Mouse (Mus musculus): ENCODE measurements around the gene Ywhag.

- TF ChIP-seq CTCF (IDR thresholded peaks at IDR 0.05; ENCODE audit: extremely low read depth, insufficient read depth, low read length) (no peak), POLR2A (IDR thresholded peaks at IDR 0.05; ENCODE audit: extremely low read depth, insufficient read depth, low read length) (peak; percentile 55; the same call in 1 of the 2 replicates)
These were observed 46.7 kb downstream of the Ywhag start, which contains the start of gene Hspb1 for GRCm38 (mm10) chr5:135887675-135888102.

All from cortical plate, adult 2 months (tissue).